Mouse (Mus musculus): ENCODE results near the gene 1810062G17Rik.

- no peak for TF ChIP-seq TAL1 (IDR thresholded peaks at IDR 0.05; ENCODE audit: low read length)
- TF ChIP-seq NELFE (IDR thresholded peaks at IDR 0.05; ENCODE audit: low read depth, low read length): no peak
- TF ChIP-seq RAD21 (IDR thresholded peaks at IDR 0.05; ENCODE audit: low read depth, low read length): no peak
- TF ChIP-seq CTCF (IDR thresholded peaks at IDR 0.05 in 2 of 3, conservative IDR thresholded peaks at IDR 0.05 in 1 of 3; ENCODE audit: control insufficient read depth in 1 of 3, insufficient read depth in 1 of 3, low read depth in 2 of 3, low read length in 3 of 3, poor library complexity in 1 of 3, severe bottlenecking in 1 of 3): no peak
- no peak for TF ChIP-seq ZKSCAN1 (IDR thresholded peaks at IDR 0.05; ENCODE audit: low read depth, low read length)
- no peak for TF ChIP-seq POLR2A (IDR thresholded peaks at IDR 0.05; ENCODE audit: control insufficient read depth in 1 of 2, insufficient read depth in 1 of 2, low read depth in 1 of 2, low read length in 2 of 2, poor library complexity in 1 of 2)
- no peak for TF ChIP-seq EP300 (IDR thresholded peaks at IDR 0.05; ENCODE audit: low read depth in 1 of 2, low read length in 2 of 2)
- TF ChIP-seq BHLHE40 (IDR thresholded peaks at IDR 0.05; ENCODE audit: borderline replicate concordance, low read depth, low read length): no peak
- no peak for TF ChIP-seq SIN3A (IDR thresholded peaks at IDR 0.05; ENCODE audit: low read length)
- TF ChIP-seq MAFK (IDR thresholded peaks at IDR 0.05; ENCODE audit: borderline replicate concordance, low read depth, low read length): no peak
- no peak for TF ChIP-seq MYB (IDR thresholded peaks at IDR 0.05; ENCODE audit: low read depth, low read length)
Observed at GRCm38 (mm10) chr3:36462348-36462747, 13.4 kb upstream of the 1810062G17Rik start.

Data from MEL (cell line).